Mouse (Mus musculus): ENCODE results near the gene Slc23a4.

The Slc23a4 gene

GRCm38 (mm10) chr6:34910371-34911219 is 77.6 kb downstream of the Slc23a4 start, which contains the start of gene Wdr91:
Gene Wdr91 (minus strand): TSS chr6:34910876.
- peak; percentile 97 for DNase-seq (ENCODE audit: low read depth)

GRCm38 (mm10) chr6:34909631-34910345 is 78.4 kb downstream of the Slc23a4 start:
- DNase-seq (ENCODE audit: low read depth): no peak

DNA sequence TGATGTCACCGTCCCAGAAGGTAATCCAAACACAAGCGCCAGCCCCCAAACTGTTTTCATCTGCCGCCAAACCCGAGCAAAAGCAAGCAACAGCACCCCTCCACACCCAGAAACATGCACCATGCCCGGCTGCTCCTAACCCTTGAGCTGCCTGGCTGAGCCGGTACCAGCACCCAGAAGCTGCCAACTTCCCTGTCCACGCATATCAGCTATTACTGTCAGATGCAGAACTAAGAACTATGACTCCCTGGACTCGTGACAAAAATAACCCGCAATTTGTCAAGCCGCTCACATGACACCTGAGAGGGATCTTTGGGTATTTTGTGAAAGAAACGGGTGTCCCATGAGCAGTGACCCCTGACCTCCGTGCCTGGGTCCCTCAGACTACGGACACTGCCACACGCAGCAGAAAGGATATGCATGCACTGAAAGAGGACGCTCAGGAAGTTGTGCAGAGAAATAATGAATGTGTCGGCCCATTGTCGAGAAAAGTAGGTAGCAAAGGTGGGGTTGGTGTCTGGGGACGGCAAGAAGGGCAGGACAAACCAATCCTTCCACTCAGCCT is 80.4 kb downstream of the Slc23a4 start:
- DNase-seq (ENCODE audit: low read depth): no peak

- no peak for DNase-seq (ENCODE audit: low read depth)
These were observed 81.0 kb downstream of the Slc23a4 start for GRCm38 (mm10) chr6:34907121-34907614.

GRCm38 (mm10) chr6:34906661-34907060 is 81.5 kb downstream of the Slc23a4 start:
- DNase-seq (ENCODE audit: low read depth): no peak

DNA sequence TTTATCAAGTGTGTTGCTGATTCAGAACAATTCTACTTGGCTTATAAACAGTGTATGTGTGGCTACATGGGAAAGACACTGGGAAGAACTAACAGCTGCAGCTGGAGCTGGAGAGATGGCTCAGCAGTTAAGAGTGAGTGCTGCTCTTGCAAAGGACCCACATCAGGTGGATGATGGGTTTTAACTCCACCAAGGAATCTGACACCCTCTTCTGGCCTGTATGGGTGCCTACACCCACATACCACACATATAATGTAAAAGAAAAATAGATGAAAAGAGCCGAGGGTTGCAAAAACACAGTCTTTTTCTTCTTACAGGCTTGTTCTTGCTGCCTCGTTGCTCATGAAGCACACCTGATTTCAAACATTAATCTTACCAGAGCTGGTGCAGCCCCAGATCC is 82.1 kb downstream of the Slc23a4 start:
- DNase-seq (ENCODE audit: low read depth): no peak

- DNase-seq (ENCODE audit: low read depth): no peak
These were observed 83.8 kb downstream of the Slc23a4 start for GRCm38 (mm10) chr6:34904361-34904760.

DNA sequence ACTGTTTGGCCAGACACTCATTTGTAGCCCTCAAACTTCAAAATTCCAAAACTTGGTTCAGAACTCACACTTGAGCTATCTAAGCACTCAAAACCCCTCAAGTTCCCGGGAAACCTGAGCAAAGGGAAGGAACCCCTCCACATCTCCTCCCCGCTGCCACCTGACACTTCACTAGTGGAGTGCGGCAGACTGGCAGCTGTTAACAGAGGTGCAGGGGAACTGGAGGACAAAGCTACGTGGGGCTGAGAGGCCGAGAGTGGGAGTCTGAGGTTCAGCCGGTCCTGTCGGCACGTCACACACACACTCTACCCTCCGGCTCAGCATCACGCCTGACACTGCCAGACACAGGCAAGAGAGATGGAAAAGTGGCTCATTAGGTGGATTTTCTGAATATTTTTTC is 84.4 kb downstream of the Slc23a4 start:
- no peak for DNase-seq (ENCODE audit: low read depth)

DNA sequence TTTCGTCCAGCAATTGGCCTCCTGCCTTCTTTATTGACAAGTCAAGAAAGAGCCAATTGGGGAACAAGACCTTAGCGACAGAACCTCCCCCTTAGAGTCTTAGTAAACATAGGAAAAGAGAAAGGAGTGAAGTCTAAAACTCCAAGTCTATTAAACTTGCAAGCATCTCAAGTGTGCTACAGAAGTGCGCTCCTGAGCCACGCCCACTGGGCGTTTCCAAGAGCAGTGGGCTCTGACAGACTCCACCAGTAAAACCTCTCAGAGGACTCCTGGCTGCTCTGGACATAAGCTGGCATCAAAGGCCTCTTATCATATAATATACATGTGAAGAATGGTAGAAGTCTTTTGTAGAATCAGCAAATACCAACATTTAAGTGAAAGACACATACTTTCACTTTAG is 84.8 kb downstream of the Slc23a4 start:
- no peak for DNase-seq (ENCODE audit: low read depth)

- no peak for DNase-seq (ENCODE audit: low read depth)
These were observed 85.6 kb downstream of the Slc23a4 start for GRCm38 (mm10) chr6:34902578-34902977.

GRCm38 (mm10) chr6:34901911-34902444 is 86.2 kb downstream of the Slc23a4 start:
- peak; percentile 51 for DNase-seq (ENCODE audit: low read depth)

DNA sequence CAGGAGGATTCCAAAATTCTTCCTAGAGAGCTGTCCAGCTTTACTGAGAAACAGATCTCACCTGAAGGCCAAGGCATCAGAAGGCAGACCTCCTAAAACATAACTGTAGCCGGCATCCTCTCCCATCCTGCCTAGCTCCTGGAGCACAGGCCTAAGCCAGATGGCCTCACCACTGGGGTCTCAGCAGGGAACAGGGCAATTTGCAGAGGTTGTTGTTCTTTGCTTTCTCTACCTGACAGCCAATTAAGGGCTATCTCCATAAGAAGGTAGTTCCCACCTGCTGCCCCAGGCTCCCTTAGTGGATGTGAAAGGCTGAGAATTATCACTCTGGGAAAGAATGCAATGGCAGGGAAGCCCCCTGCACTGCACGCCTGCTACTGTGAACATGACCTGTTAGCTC is 87.2 kb downstream of the Slc23a4 start:
- DNase-seq (ENCODE audit: low read depth): no peak

GRCm38 (mm10) chr6:34899127-34899526 is 89.1 kb downstream of the Slc23a4 start:
- no peak for DNase-seq (ENCODE audit: low read depth)

DNA sequence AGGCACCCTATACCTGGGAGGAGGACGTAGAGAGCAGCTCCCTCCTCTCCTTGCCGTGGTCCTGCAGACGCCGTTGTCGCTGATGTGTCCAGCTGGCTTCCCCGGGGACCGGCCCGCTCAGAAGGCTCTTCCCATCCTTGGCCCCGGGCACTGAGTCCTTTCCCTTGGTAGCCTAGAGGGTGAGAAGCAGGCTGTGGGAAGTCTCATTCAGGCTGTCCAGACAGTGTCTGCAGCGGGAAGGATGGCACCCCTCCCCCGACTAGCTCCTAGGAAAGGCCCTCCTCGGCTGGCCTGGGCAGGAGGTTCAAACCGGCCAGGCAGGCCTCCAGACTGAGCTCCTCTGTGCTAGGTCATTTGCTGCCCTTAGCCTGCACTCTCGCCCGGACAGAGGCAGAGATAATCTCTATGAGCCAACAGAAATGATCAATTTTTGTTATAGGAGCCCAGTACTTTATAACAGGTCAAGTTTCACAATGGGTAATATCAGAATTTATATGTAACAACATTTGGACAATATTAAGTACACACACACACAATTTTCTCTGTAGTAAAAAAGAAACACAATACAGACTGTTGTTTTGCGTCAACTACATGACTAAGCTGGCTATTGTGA is 91.9 kb downstream of the Slc23a4 start:
- DNase-seq (ENCODE audit: low read depth): no peak

DNA sequence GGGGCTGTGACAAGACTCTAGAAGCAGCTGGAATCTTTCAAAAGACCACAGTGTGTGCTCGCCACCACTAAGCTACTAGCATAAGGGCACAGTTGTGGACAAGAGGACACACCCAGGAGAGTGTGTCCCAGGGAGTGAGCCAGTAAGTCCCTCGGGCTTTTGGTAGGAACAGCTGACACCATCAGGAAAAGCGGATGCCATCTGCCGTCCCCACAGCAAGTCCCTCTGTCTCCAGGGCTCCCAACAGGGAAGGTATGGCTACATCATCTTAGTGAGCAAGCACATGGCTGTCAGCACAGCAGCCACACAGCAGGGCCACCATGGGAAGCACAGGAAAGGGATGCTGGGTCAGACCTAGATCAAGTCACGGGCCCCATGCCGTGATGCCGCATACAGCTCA is 92.6 kb downstream of the Slc23a4 start:
- DNase-seq (ENCODE audit: low read depth): no peak

Data from induced T-regulatory cell, adult 2 months (primary cell).